Mouse (Mus musculus): ENCODE data around the gene Fndc3b.

- TF ChIP-seq CTCF (IDR thresholded peaks at IDR 0.05; ENCODE audit: extremely low read depth, insufficient read depth, low read length) (no peak), POLR2A (IDR thresholded peaks at IDR 0.05; ENCODE audit: extremely low read depth, insufficient read depth, low read length) (no peak)
Measured at GRCm38 (mm10) chr3:27370582-27371275, 340.4 kb downstream of the Fndc3b start.

Measured in cortical plate, adult 2 months (tissue).